Mouse (Mus musculus): ENCODE measurements around the gene Fbxw11.
"Not testable (repeated sequence)": the region's sequence is repeated elsewhere in the genome, so short reads cannot be mapped to it uniquely, and the experiment has no call there.

The Fbxw11 gene

DNA sequence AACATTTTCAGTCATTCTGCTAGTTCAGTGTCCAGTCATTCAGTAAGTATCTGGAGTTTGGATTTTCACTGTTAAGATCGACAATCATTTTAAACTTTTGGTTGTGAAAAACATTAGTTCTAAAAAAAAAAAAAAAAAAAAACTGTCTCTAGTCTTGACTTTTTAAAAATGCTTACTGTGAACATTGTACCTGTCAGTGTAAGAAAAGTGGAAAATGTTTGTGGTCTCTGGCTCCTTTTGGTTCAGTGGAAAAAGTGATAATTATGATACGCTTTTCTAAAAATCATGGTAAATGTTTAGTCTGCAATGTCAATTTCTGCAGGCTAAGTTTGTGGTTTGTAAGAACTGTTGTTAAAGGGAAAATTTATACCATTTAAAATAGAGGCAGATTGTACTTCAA, 72.4 kb downstream of the Fbxw11 start:
- no peak for DNase-seq

DNA sequence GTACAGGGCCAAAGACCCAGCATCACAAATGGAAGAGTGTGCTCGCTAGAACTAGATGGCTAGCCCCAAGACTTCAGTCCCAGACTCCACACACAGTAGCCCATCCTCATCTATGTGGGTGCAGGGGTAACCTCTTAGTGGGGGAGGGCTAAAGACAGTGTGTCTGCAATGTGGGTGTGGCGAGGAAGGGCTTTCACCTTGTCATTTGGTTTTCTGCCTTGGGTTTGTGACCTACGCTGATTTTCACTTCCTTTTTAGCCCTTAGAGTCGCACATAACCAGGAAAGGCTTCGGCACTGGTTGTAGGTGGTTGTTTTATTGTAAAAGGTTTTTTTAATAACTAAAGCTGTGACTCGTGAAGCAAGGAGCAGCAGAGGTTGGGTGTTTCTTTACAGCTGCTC, 73.0 kb downstream of the Fbxw11 start:
- DNase-seq, result no peak

DNA sequence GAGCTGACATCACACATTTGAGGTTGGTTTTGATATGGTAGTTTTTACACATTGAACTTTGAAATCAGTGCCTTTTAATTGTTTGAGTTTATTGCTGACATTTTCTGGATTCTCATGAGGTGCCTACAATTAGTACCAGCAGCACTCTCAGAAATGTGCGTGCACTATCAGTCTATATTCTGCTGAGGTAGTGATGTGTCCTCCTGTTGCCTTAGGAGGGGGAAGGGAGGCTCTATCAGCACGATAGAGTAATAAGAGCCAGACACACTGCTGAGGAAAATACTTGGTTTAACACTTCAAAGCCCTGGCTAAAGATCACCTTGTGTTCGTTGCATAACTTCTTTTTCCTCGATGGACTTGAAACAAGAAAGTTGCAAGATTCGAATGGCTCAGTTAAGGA, 73.4 kb downstream of the Fbxw11 start:
- peak in 1 of 2 experiments; percentile 44 for DNase-seq

DNA sequence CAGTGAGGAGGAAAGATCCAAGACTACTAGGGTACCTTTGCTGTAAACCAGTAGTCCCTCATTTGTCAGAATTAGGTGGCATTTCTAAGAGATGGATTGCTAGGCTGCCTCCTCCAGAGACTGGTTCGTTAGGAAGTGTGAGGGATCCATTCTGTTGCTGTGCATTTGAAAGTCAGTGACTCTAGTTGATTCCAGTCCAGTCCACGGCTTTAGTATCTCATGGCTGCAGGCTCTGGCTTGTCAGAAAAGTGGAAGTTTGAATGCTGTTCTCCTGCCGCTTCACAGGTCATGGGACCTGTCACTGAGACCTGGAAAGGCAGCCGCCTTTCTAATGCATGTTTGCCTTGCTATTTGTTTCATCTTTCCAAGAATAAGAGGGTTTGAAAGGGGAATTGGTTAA, 74.4 kb downstream of the Fbxw11 start:
- no peak for DNase-seq

DNA sequence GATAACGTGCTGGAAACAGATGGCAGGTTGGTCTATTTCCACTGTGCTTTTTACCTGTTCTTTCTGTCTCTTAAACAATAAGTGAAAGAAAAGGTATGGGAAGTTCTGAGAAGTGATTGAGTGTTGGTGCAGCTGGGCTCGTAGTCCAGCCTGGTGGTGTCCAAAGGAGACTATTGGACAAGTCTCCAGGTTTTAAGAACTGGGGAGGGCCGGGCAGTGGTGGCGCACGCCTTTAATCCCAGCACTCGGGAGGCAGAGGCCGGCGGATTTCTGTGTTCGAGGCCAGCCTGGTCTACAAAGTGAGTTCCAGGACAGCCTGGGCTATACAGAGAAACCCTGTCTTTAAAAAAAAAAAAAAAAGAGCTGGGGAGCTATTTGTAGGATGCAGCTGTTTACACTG, 75.2 kb downstream of the Fbxw11 start:
- not testable (repeated sequence) for DNase-seq

DNA sequence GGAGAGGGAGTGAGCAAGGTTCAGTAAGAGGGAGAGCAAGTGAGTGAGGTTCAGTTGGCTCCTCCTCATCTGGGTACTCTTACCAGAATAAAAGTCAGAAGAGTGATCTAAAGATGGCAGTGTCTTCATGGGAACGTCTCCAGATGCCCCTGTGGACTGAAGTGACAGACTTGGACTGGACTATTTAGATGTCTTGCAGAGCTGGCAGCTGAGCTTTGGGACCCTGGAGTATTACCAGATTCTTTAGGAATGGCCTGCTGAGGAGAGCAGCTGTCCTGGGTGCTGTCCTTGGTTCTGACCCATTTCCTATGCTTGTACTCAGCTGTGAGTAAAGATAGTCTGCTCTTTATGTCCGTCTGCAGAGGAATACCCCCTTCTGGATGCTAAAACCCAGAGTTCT, 75.8 kb downstream of the Fbxw11 start:
- peak; percentile 64 to 68 for DNase-seq

DNA sequence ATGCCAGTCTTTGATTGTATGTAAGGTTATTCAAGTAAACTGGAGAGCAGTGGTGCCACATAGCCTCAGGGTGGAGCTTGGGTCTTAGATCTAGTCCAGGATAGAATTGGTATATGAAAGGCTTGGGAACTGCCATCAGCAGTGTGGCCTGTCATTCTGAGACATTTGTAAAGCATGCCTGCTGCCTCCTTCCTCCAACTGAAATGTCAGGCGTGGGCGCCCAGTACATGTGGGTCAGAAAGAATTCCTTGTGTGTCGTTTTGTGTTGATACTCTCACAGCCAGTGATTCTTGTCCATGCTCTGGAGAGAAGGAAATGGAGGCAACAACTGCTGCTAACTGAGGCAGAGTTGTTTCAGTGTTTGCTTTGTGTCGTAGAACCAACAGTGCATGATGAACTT, 76.5 kb downstream of the Fbxw11 start:
- no peak for DNase-seq

DNA sequence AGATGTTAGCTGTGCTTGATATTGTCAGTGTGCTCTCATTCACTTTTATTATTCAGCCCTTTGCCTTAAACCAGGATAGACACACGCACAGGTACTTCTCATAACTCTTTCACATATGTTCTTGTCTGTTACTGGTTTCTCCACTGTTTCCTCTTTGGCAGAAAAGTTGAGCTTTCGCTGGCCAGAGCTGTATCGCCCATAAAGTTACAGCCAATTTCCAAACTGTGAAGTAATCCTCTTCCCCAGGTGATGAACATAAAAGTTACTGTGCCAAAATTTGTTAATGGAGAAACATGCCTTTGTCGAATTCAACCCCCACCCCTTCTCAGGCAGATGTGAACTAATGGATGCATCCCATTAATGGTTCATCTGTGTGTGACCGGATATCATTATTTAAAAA, 80.1 kb downstream of the Fbxw11 start:
- no peak for DNase-seq

DNA sequence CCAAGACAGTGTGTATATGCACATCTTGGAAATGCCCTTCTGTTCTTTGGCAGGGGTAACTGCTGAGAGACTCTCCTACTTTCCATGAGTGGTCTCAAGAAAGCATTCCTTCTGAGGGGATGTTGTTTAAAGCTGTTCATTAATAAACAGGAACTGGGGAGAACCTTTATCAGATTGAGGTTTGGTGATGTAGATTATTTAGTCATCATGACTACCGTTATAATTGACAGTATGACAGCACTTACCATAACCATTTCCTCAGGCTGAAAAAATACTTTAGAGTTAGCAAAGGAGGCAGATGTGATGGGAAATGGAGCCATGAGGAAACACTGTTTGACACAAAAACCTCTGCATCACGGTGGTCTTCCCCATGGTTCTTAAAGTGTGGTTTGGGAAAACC, 80.8 kb downstream of the Fbxw11 start:
- DNase-seq, result no peak

DNA sequence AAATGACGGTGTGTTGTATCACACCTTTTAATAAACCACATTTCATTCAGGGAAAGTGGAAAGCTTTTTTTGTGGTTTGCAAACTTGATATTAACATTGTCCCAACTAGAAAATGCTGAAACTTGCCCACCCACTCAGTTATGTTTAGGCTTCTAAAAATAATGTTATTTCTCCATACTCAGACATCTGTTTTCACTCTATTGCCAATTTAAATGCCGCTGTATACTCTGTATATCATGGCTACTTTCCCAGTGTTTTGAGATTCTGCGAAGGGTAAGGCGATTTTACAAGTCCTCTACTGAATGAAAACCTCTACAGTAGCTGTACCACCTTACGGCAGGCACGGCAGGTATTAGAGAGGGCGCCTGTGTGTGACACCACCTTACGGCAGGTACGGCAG, 82.6 kb downstream of the Fbxw11 start:
- no peak for DNase-seq

DNA sequence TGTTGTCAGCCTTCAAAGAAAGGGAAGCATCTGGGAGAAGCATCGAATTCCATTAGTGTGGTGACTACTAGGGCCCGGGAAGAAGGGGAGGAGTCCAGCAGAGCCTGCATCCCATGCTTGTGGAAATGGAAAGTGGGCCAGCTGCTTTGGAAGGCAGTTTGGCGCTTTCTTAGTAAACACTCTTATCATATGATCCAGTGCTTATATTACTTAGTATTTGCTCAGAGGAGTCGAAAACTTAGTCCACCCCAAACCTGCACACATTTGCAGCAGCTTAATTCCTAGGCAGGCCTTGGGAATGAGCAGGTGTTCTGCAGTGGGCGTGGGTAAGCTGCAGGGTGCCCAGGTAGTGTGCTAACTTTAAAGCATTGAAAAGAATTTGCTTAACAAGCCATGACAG, 89.9 kb downstream of the Fbxw11 start:
- no peak for DNase-seq

DNA sequence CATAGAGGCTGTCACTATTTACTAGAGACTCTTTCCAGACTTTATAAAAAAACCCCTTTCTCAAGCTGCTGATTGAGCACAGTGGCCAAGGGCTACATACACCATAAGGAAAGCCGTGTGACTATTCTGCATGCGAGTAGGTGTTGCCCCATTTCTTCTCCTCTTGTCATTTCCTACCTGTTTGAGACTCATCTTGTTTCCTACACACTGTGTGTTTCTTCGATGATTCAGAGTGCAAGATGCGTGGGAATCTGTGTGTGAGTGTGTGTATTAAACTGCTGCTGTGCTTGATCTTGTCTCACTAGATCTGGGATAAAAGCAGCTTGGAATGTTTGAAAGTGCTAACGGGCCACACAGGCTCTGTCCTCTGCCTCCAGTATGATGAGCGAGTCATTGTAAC, 90.7 kb downstream of the Fbxw11 start:
- DNase-seq, result no peak

DNA sequence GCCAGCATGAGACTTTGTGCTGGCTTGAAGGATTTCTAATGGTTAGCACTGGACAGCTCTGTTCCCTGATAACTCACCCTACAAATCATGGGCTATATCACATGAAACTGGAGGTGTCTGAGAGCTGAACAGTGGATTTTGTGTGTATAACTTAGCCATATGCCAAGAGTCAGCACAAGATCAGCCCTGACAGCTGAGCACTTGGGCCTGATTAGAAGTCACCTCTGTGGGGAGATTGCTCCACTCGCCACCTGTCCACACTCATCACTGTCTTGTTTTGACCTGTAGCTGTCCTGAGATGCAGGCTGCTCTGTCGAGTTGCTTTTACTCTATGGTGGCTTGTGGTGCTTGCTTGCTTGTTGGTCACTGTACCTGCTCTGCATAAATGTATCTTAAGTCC, 93.8 kb downstream of the Fbxw11 start:
- no peak for DNase-seq

DNA sequence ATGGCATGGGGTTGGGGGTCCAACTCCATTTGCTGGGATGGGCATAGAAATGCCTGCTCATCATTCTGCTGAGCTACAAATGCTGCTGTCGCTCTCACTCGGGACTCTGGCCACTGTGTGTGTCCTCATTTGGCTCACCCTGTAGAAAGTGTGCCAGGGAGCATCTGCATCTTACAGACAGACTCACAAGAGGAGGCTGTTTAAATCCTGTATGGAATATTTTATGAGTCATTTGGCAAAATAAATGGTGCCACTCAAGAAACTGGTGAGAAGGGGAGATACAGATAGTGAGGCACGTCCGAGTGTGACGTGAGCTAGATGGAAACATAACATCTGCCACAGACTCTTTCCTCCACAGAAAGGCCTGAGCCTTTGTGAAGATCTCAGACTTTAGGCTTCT, 95.2 kb downstream of the Fbxw11 start:
- DNase-seq, result no peak

DNA sequence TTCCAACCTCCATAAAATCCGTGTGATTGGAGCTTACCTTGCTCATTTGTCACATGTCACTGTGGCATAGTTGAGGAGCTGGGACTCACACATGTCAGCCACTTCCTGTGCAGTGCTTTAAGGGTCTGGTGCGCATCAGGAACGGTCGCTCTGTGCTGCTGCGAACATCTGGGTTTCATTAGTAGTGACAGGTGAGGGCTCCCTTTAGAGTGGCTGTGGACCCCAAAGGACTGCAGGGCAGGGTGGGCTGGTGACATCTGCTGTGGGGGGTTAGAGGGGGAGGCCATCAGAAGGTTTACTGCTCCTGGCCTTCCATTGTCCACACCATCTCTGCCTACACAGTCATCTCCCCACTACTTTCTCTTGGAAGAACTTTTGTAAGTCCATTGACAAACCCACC, 101.4 kb downstream of the Fbxw11 start:
- no peak for DNase-seq

DNA sequence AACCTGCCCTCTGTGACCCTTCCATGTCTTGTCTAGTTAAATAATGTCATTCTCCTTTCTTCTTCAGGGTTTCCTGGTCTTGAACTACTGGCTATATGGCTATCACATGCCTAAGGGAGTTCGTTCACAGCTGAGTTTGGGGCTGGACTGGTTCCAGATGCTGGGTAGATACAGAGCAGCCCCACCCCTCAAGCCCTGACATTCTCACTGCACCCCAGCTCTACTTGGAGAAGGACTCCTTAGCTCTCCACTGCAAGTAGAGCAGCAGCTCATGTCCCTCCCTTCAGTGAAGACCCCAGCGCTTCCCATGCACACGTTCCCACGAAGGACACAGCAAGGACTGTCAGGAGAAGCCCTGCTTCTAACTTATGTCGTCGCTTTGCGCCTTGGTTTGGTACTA, 101.9 kb downstream of the Fbxw11 start:
- no peak for DNase-seq

DNA sequence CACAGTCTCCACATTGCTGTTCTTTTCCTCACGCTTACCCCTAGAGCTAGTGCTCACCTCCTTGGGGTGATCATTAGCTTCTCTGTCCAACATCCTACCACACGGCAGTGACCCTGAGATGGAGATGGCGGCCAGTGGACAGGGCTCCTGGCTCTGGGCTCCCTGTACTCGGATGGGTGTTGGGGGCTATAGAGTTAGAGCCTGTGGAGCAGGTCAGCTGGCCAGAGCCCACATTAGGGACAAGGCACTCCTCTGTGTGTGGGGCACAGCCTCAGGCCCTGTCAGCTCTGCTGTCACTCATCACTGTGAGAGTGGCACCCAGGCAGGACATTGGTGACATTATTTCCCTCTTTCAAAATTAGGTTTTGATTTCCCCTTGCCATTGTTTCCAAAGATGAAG, 102.9 kb downstream of the Fbxw11 start:
- DNase-seq, result no peak

DNA sequence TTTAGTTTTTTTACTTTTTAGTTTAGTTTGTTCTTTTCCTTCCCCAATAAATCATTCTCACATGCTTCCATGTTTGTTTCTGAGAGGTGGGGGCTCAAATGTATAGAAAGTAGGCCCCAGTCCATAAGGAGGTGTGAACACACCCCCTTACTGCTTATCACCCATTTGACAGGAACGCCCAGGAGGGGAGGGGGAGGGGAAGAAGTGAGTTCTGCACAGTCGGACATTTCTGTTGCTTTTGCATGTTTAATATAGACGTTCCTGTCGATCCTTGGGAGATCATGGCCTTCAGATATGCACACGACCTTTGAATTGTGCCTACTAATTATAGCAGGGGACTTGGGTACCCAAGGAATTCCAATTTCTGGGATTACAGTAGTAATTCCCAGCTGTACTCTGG, 103.5 kb downstream of the Fbxw11 start:
- no peak for DNase-seq

DNA sequence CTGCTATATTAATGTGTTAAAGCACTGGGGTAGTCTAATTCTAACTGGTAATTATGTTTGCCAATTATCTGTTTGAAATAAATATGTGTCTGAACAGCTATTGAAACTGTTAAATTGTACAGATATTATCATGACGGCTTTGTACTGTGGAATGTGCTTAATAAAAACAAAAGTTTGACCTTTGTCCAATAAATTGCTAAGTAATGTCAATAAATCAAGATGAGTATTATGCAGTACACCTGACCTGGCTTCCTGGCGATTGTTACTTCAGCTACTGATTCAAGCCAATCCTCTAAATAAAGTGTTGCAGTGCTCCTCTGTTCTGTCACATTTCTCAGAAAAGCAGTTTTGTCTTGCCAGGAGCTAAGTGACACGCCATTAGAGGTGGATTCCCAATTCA, 104.0 kb downstream of the Fbxw11 start:
- DNase-seq, result no peak

DNA sequence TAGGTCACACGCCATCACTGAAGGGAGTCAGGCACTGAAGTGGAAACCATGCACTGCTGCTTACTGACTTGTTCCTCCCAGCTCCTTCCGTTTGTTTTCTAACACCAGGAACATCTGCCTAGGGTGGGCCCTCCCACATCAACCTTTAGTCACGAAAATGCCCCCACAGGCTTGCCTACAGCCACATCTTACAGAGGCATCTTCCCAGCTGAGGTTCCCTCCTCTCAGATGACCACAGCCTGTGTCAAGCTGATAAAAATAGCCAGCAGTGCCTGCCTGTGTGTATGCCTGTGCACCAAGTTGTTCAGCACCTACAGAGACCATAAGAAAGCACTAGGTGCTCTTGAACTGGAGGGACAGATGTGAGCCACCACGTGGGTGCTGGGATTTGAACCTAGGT, 106.3 kb downstream of the Fbxw11 start:
- DNase-seq, result no peak

DNA sequence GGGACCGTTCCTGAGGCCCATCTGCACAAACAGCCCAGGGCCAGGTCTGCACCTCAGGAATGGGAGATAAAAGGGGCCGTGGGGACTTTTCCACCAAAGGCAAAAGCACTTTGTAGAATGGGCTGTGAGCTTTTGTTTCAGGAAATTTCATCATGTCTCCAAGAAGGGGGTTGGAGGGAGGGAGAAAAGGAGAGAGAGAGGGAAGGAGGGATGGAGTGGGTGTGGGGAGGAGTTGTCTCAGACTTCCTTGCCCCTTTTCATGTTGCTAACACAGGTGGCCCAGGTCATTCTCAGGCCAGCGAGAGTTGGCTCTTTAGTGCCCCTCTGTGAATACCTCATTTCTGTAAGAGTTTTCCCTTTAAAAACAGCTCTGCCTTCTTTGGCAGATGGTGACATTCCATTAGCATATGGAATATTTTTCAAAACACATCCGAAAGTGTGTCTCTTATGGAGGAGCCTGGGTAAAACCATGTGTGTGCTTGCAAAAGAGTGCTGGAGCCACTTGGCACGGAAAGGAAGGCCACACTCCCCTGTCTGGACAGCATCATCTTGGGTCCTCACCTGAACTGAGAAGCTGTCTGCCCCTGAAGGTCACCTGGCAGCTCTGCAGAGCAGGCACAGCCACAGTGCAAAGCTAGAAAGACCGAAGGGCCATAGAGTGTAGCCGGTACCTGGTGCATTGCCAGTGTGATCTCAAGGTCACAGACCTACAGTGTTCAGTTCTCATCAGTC, 109.5 kb downstream of the Fbxw11 start:
- DNase-seq, result peak in 1 of 2 experiments; percentile 21

DNA sequence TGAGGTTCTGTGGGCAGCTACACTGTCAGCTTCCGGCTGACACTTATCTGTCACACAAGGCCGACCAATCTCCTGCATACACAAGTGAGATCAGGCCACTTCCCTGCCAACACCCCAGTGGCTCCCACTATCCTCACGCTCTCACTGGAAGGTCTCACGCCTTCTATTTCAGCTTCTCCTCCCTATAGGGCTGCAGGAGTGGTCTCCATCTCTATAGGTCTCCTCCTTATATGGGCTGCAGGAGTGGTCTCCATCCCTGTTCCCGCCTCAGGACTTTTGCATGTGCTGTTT, 110.0 kb downstream of the Fbxw11 start:
- DNase-seq, result no peak

DNA sequence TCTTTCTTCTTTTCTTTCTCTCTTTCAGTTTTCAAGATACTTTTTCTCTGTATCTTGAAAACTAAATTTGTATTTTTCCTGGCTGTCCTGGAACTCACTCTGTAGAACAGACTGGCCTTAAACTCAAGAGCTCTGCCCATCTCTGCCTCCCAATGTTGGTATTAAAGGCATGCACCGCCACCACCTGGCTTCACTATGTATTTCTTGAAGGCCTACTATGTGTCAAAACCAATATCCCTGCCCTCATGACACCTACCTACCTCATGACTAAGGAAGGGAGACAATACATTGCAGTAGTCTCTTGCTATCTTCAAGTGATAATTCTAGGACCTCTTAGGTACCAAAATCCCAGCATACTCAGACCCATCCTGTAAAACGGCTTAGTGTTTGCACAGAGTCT, 110.8 kb downstream of the Fbxw11 start:
- DNase-seq, result no peak

DNA sequence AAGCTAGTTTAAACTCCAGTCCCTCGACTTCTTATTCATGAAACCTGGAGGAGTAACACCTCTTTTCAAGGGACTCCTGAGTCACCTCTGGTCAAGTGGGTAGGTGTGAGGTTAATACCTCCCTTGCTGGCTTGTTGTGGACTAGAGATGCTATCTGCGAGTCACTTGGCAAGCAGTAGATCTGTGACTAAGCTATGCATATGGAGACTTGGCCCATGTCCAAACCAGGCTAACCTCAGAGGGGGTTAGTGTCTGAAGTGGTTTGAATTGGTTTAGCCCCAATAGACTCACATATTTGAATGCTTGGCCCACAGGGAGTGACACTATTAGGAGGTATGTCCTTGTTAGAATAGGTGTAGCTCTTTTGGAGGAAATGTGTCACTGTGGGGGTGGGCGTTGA, 120.2 kb downstream of the Fbxw11 start:
- no peak for DNase-seq

DNA sequence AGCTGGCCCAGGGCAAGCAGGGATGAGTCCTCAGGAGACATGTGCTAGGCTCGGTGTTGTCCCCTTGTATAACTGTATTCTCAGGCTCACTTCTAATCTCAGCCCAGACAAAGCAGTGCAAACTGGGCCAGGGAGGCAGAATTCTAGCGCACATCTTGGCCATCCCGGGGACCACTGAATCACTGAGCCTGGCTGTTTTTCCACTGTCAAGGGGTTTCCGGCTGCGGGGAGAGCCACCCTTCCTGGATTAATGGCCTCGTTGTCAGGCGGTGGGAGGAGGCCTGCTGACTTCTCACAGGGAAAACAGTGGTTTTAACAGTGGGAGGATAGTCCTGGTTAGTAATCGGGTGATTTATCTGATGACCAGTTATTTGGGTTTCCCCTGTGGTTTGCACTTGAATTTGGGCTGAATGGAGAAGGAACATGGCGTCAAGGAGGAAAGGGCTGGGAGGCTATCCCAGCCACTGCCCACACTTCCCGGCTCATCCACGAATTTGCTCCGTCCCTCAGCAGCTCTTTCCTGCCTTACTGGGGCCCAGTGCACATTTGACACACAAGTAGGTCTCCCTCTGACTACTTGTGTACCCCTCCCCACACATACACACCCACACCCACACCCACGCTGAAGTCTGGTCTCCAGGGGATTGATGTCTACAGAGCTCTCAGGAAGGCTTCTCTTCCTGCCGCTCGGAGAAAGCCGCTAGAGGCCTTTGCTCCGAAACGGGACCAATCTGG, 125.1 kb downstream of the Fbxw11 start:
- DNase-seq, result peak; percentile 61 to 62
